Mouse (Mus musculus) kidney, adult 2 months (tissue): ENCODE measurements around the gene Dolpp1. TPM values are rescaled to one million over a fixed set of nuclear protein-coding genes. Genes with fewer than 3 reads are reported as not detected.

Experiments used
- DNase-seq: peaks from one replicate; pipeline ENCODE4 v3.0.0; 2021
- H3K27ac ChIP-seq: fragments of 200-500 bp; 2 replicates; pipeline ENCODE4 v1.5.1; 2012; ENCODE audit warnings: low read depth, low read length, control low read depth, inconsistent platforms; ENCODE audit not compliant: insufficient read depth
- H3K27me3 ChIP-seq: fragments of 200-500 bp; replicated peaks from 2 replicates; pipeline ENCODE4 v1.6.1; 2012; ENCODE audit warnings: mild to moderate bottlenecking, moderate library complexity, low read length, inconsistent platforms; ENCODE audit not compliant: control insufficient read depth, insufficient read depth
- H3K36me3 ChIP-seq: fragments of 200-500 bp; 2 replicates; pipeline ENCODE4 v1.6.1; 2012; ENCODE audit warnings: mild to moderate bottlenecking, moderate library complexity, low read length, inconsistent platforms; ENCODE audit not compliant: control insufficient read depth, insufficient read depth
- H3K4me1 ChIP-seq: fragments of 200-500 bp; 2 replicates; pipeline ENCODE4 v1.6.1; 2011; ENCODE audit warnings: low read length; ENCODE audit not compliant: control insufficient read depth, insufficient read depth
- H3K4me3 ChIP-seq: fragments of 200-500 bp; 2 replicates; pipeline ENCODE4 v1.5.1; 2011; ENCODE audit warnings: mild to moderate bottlenecking, low read depth, low read length, control low read depth; ENCODE audit not compliant: insufficient read depth
- CTCF ChIP-seq: fragments of 200-500 bp; conservative IDR thresholded peaks from 2 replicates; pipeline ENCODE4 v1.5.1; 2011; ENCODE audit warnings: low read depth, mild to moderate bottlenecking, control low read depth, low read length, moderate library complexity, mixed read lengths; ENCODE audit not compliant: insufficient read depth, insufficient read length
- POLR2A ChIP-seq: fragments of 200-500 bp; IDR thresholded peaks from one replicate; pipeline ENCODE4 v1.6.1; 2011; ENCODE audit warnings: low read depth, low read length, control low read depth
- WGBS: fragments of 180-500 bp; shearing (Covaris S2); methylation state at CpG from one replicate; pipeline ENCODE4 v1.1.7; 2018; 5-methylcytosine and 5-hydroxymethylcytosine counted together
- polyA plus RNA-seq: library from polyadenylated mRNA; depleted of rRNA; stranded (reverse); fragments of >200 nt; gene quantifications from 2 replicates; pipeline ENCODE4 v1.2.3, GENCODE M21; 2012

The Dolpp1 gene
- polyA plus RNA-seq, 1 experiment: 30.6 TPM

DNA sequence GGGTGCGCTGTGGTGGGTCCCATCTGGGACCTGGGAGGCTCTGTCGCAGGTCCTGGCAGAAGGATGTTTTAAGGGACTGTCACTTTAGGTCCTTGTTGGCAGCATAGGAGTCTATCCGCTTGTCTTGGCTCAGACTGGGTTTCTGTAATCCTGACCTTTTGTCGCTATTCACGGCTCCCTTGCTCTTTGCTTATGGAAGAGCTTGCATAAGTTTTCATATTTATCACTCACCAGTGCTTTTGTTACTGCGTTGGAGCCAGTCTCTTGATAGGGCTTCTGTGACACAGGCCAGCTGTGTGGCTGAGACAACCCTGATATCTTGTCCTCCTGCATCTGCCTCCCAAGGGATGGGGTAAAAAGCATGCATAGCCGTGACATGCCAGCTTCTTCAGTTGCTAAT, 12.7 kb upstream of the Dolpp1 start:
- no peak for DNase-seq
- Histone ChIP-seq H3K4me1 (no peaks in the 10 kb centered on the region), H3K27me3 (no peaks in the 10 kb centered on the region), H3K36me3 (no peaks in the 10 kb centered on the region; the same call in 1 of the 2 replicates), H3K4me3 (no peak overlapping the region), H3K27ac (no peak overlapping the region)
- WGBS: 78% methylated on average over 7 of the region's 7 CpGs
- TF ChIP-seq POLR2A: no peak
- no peak for TF ChIP-seq CTCF

DNA sequence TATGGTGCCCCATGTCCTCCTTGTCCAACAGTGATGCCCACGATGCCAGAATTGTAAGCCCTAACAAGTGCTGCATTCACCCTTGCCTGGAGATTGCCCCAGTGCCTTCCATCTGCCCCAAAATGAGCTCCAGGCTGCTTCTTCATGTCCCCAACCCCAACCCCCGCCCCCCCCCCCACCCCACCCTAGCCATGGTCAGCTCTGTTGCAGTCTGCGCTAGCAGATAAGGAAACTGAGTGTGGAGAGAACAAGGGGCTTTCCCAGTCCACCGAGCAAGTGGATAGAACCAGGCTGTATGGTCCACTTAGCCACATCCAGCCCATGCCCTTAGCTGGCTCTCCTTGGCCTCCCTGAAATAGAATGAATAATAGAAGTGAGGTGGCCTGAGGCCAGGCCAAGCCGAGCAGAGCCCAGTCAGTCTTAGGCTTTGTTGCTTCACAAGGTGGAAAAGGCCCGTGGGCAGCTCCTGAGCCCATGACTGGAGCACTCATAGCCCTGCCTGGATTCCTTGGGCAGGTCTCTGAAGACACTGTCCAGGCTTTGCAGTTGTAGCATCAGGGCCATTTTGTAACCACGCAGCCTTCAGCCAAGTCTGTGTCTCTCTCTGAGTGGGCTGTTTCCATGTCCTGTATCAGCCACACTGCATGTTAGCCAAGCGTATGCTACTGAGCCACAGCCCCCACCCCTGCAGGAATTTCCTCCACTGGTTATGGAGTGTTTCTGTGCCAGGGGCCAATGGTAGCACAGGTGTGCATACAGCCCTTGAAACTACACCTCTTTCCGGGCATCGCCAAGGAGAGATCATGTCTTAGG, 11.3 kb upstream of the Dolpp1 start:
- Histone ChIP-seq H3K4me3 (no peak overlapping the region), H3K36me3 (no peaks in the 10 kb centered on the region; the same call in 1 of the 2 replicates), H3K27me3 (no peaks in the 10 kb centered on the region), H3K27ac (no peak overlapping the region), H3K4me1 (no peaks in the 10 kb centered on the region)
- DNase-seq: no peak
- WGBS: 91% methylated on average over 10 of the region's 10 CpGs
- TF ChIP-seq CTCF: no peak
- TF ChIP-seq POLR2A: no peak

DNA sequence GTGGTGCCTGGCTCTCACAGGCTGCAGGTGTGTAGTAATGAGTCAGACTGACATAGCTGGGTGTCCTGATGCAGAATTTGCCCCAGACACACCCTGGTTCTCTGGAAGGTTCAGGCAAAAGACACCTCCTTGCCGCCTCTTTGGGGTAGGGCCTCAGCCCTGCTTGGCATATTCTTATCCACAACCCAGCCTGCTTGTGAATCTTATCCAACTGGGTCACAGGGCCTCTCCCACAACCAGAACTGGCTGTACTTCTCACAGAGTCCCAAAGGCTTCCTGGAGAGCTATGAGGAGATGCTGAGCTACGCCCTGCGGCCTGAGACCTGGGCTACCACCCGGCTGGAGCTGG, 10.7 kb upstream of the Dolpp1 start:
- Histone ChIP-seq H3K4me3 (no peak overlapping the region), H3K36me3 (no peaks in the 10 kb centered on the region; the same call in 1 of the 2 replicates), H3K27me3 (no peaks in the 10 kb centered on the region), H3K27ac (no peak overlapping the region), H3K4me1 (no peaks in the 10 kb centered on the region)
- no peak for DNase-seq
- WGBS: 97% methylated on average over 4 of the region's 4 CpGs
- TF ChIP-seq CTCF (no peak), POLR2A (no peak)

DNA sequence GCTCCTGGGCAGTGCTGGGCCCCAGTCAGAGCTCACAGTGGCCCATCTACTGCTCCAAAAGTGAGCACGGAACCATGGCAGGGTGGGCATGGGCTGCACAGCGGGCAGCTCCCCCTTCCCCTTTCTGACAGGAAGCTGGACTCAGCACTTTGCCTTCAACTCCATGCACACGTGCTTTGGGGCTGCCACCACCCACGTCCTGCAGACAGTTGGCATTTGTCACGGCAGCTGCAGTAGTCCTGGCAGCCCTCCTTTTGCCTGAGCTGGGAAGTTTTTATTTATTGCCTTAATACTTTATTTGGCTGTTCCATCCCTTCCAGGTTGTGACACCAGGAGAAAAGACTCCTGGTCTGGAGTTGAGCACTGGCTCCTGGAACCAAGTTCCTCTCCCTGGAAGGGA, 7.2 kb upstream of the Dolpp1 start:
- no peak overlapping the region for H3K4me3 ChIP-seq
- no peak overlapping the region for H3K27ac ChIP-seq
- 59% methylated on average over 5 of the region's 5 CpGs for WGBS
- no peaks in the 10 kb centered on the region for H3K36me3 ChIP-seq
- DNase-seq: no peak
- TF ChIP-seq CTCF (no peak), POLR2A (no peak)
- H3K4me1 ChIP-seq: no peaks in the 10 kb centered on the region
- H3K27me3 ChIP-seq: no peaks in the 10 kb centered on the region

DNA sequence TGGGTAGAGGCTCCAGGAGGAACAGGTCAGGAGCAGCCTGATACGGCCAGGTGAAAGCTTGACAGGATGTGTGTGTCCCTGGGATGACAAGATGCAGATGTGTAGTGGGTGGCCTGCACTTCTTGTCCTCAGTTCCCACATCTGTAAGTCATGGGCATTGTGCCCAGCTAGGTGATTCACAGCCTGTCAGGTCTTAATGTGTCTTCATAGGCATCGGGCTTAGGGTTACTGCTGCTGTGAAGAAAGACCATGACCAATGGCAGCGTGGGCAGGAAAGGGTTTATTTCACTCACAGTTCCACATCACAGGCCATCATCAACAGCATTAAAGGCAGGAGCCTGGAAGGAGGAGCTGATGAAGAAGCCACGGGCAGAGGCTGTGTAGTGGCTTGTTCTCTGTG, 6.5 kb upstream of the Dolpp1 start:
- no peak overlapping the region for H3K4me3 ChIP-seq
- H3K36me3 ChIP-seq: no peaks in the 10 kb centered on the region
- WGBS: 73% methylated on average over 4 of the region's 4 CpGs
- H3K4me1 ChIP-seq: no peaks in the 10 kb centered on the region
- no peak for DNase-seq
- TF ChIP-seq CTCF (no peak), POLR2A (no peak)
- no peaks in the 10 kb centered on the region for H3K27me3 ChIP-seq
- no peak overlapping the region for H3K27ac ChIP-seq

DNA sequence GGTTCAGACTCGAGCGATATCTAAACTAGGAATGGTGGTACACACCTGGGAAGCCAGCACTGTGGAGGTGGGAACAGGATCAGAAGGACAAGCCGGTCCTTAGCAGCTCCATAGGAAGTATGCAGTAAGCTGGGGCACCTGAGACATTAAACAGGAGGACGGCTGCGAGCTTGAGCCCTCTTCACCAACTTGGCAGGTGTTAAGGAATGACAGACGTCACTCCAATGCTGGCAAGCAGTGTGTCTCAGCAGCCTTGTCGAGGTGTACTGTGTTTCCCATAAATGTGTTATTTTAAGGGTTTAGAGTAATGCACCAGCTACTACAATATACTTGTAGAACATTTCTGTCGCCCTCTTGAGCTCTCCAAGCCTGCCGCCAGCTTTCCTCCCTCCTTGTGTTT, 5.1 kb upstream of the Dolpp1 start:
- TF ChIP-seq POLR2A (no peak), CTCF (no peak)
- H3K27ac ChIP-seq: no peak overlapping the region
- H3K27me3 ChIP-seq: no peaks in the 10 kb centered on the region
- no peak overlapping the region for H3K4me3 ChIP-seq
- no peaks in the 10 kb centered on the region for H3K36me3 ChIP-seq
- H3K4me1 ChIP-seq: no peaks in the 10 kb centered on the region
- WGBS: 84% methylated on average over 9 of the region's 9 CpGs
- no peak for DNase-seq

DNA sequence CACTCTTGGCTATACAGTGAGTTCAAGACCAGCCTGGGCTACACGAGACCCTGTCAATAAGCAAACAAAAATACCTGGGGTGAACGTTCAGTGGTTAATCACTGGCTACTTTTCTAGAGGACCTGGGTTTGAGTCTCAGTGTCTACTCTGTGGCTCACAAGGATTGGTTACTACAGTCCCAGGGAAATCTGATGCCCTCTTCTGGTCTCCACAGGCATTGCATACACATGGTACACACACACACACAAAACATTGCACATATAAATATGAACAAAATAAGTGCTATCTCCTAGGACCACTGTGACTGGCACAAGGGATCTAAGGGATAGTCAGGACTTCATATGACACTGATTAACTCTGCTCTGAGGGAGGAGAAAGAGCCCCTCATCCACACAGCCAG, 3.1 kb upstream of the Dolpp1 start:
- 99% methylated on average over 2 of the region's 2 CpGs for WGBS
- no peak for DNase-seq
- TF ChIP-seq CTCF (no peak), POLR2A (no peak)

More for the DNA sequence above, 3.1 kb upstream of the Dolpp1 start:
- H3K27ac ChIP-seq: no peak overlapping the region
- no peaks in the 10 kb centered on the region for H3K27me3 ChIP-seq
- H3K4me3 ChIP-seq: no peak overlapping the region
- no peaks in the 10 kb centered on the region; the same call in 1 of the 2 replicates for H3K4me1 ChIP-seq
- no peaks in the 10 kb centered on the region for H3K36me3 ChIP-seq
